Mouse (Mus musculus): ENCODE measurements around the gene Slc22a13. TPM values are rescaled to one million over a fixed set of nuclear protein-coding genes. Genes with fewer than 3 reads are reported as not detected.

The Slc22a13 gene
- polyA plus RNA-seq, 1 experiment from 2014 or later = not detected

DNA sequence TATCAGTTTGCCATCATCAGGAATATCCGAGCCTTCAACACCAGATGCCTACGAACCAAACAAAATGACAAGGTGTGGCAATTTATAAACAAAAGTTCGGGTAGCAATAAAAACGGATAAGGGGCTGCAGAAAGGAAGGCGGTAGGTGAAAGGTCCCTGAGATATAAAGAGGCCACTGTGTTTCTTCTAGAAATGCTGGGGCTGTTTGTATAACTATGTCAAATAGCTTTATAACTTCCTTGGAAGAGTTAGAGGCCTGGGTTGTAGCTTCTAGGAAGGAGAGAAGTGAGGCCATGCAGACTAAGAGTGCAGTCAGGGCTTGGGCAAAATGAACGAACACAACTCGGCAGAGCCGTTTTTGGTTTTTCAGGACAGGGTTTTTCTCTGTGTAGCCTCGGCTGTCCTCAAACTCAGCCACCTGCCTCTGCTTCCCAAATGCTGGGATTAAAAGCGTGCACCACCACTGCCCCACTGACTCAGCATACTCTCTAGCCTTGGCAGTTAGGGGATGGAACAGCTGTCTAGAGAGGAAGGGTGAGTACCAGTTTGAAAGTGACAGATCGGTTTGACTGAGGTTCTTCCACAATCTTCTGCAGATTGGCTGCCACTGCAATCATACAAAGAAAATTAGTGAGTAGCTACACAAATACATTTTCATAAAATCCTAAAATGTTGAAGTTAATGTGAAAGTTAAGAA lies 32.4 kb upstream of the Slc22a13 start:
- no peak overlapping the region for H3K4me2 ChIP-seq
- 71% methylated on average over 11 of the region's 11 CpGs for WGBS
- no peaks in the 10 kb centered on the region for H3K9me3 ChIP-seq (ENCODE audit: low read depth, low read length)
- H3K9ac ChIP-seq = no peak overlapping the region
- peaks cover 46% of the 10 kb centered on the region for H3K36me3 ChIP-seq (ENCODE audit: insufficient read depth)
- no peak overlapping the region for H3K4me3 ChIP-seq (ENCODE audit: low read depth, low read length)
- ATAC-seq (ENCODE audit: insufficient read depth) (no peak), DNase-seq (no peak)
- no peaks in the 10 kb centered on the region for H3K4me1 ChIP-seq (ENCODE audit: insufficient read depth)
- no peak overlapping the region for H3K27ac ChIP-seq (ENCODE audit: low read depth)
- H3K27me3 ChIP-seq (ENCODE audit: insufficient read depth, low read length) = no peaks in the 10 kb centered on the region
- no peak for TF ChIP-seq CTCF (IDR thresholded peaks at IDR 0.05; ENCODE audit: low read depth)

DNA sequence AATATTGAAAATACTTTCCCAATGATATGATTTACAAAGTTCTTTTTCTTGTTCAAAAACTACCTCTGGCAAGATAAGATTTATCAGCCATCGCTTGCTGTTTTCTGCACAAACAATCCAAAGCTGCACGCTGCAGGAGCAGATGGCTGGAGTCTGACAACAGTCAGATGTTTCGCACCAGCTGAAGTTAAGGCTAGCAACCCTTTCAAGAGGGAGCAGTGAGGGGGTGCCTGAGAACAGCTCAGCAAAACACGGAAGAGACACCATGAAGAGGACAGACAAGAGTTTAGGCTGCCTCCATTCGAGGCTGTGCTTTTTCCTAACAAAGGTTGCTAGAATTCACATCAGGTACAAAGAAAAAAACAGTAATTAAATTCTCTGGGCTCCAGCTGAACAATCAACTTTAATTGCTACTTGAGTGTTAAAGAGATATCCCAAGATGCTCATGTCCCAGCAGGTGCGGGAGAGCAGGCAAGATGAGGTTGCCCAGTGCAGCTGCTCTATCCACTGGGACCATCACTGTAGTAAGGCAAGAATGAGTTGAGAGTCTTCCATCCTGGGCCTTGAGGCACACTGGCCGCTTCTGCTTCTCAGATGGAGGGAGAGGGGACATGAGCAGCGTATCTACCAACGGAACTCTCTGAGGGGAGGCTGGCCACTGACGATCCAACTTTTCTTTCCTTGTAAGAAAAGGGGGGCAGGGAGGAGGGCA lies 31.5 kb upstream of the Slc22a13 start:
- Histone ChIP-seq H3K4me3 (ENCODE audit: low read depth, low read length) (no peak overlapping the region), H3K4me2 (no peak overlapping the region), H3K9ac (no peak overlapping the region), H3K27ac (ENCODE audit: low read depth) (no peak overlapping the region), H3K4me1 (ENCODE audit: insufficient read depth) (no peaks in the 10 kb centered on the region), H3K36me3 (ENCODE audit: insufficient read depth) (peaks cover 46% of the 10 kb centered on the region; the same call in 1 of the 2 replicates), H3K27me3 (ENCODE audit: insufficient read depth, low read length) (no peaks in the 10 kb centered on the region), H3K9me3 (ENCODE audit: low read depth, low read length) (no peaks in the 10 kb centered on the region)
- DNase-seq (no peak), ATAC-seq (ENCODE audit: insufficient read depth) (no peak)
- 83% methylated on average over 10 of the region's 10 CpGs for WGBS
- no peak for TF ChIP-seq CTCF (IDR thresholded peaks at IDR 0.05; ENCODE audit: low read depth)

DNA sequence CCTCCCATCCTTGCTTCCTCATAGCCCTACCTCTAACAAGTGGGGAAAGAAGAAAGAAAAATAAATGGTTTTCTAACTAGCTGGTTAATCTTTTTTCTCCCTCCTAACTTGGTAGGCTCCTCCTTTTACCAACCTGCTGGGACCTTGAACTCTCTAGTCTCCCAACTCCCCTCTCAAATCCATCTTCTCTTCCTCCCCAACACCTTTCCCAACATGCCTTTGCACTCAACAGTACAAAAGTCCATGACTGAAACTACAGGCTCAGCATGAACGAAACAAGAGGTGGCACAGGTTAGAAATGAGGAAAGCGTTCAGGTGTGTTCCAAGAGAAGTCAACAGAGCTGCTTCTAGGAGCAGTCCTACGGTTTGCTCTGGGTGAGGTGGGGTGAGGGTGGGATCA lies 30.4 kb upstream of the Slc22a13 start:
- no peak for ATAC-seq (ENCODE audit: insufficient read depth)
- Histone ChIP-seq H3K27me3 (ENCODE audit: insufficient read depth, low read length) (no peaks in the 10 kb centered on the region), H3K36me3 (ENCODE audit: insufficient read depth) (peaks cover 40% of the 10 kb centered on the region; the same call in 1 of the 2 replicates), H3K4me1 (ENCODE audit: insufficient read depth) (no peaks in the 10 kb centered on the region), H3K9ac (no peak overlapping the region), H3K4me3 (ENCODE audit: low read depth, low read length) (no peak overlapping the region), H3K9me3 (ENCODE audit: low read depth, low read length) (no peaks in the 10 kb centered on the region), H3K4me2 (no peak overlapping the region), H3K27ac (ENCODE audit: low read depth) (no peak overlapping the region)
- over 99% methylated on average over 3 of the region's 3 CpGs for WGBS
- TF ChIP-seq CTCF (IDR thresholded peaks at IDR 0.05; ENCODE audit: low read depth) = no peak
- DNase-seq = no peak

DNA sequence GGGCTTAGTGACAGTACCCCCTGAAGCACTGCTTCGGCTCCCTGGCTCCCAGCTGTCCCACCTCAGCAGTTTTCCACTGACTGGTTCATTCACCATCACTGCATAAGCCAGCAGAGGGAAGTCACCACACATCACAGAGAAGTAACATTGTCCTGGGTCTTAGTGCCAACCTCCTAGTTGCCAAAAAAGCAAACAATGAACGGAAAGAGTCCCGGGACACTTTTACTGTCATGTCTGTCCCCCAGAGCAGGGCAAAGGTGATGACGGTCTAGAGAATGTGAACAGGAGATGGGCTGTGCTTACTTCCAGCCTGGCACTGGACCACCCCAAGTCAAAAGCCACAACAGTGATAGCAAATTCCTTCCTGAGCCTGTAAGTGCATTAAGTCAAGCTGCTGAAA lies 29.9 kb upstream of the Slc22a13 start:
- Histone ChIP-seq H3K9me3 (ENCODE audit: low read depth, low read length) (no peaks in the 10 kb centered on the region), H3K36me3 (ENCODE audit: insufficient read depth) (peaks cover 36% of the 10 kb centered on the region; the same call in 1 of the 2 replicates), H3K4me3 (ENCODE audit: low read depth, low read length) (no peak overlapping the region), H3K9ac (no peak overlapping the region), H3K4me1 (ENCODE audit: insufficient read depth) (no peaks in the 10 kb centered on the region), H3K27ac (ENCODE audit: low read depth) (no peak overlapping the region), H3K27me3 (ENCODE audit: insufficient read depth, low read length) (no peaks in the 10 kb centered on the region), H3K4me2 (no peak overlapping the region)
- WGBS = 77% methylated on average over 4 of the region's 4 CpGs
- TF ChIP-seq CTCF (IDR thresholded peaks at IDR 0.05; ENCODE audit: low read depth) = no peak
- DNase-seq = no peak
- ATAC-seq (ENCODE audit: insufficient read depth) = no peak

DNA sequence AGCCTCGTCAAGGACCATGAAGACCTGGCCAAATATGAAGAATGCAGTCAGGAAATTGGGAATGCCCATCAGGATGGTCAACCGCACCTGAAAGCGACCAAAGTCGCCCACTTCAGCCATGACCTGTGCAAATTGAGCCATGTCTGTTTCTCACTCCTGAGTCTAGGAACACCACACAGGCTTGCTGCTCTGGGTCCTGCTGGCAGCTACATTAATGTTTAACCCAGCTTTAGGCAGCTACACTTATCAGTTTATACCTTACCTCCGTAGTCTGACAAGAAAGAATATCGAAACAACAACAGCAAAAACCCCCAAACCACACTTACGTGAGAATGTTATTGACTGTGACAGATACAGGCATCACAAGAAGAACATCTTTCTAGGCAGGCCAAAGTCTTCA lies 22.7 kb upstream of the Slc22a13 start:
- WGBS = 78% methylated on average over 7 of the region's 7 CpGs
- ATAC-seq (ENCODE audit: insufficient read depth) (no peak), DNase-seq (no peak)
- no peaks in the 10 kb centered on the region for H3K36me3 ChIP-seq (ENCODE audit: insufficient read depth)
- no peaks in the 10 kb centered on the region for H3K9me3 ChIP-seq (ENCODE audit: low read depth, low read length)
- H3K9ac ChIP-seq = no peak overlapping the region
- no peaks in the 10 kb centered on the region for H3K4me1 ChIP-seq (ENCODE audit: insufficient read depth)
- H3K27me3 ChIP-seq (ENCODE audit: insufficient read depth, low read length) = no peaks in the 10 kb centered on the region
- no peak for TF ChIP-seq CTCF (IDR thresholded peaks at IDR 0.05; ENCODE audit: low read depth)
- no peak overlapping the region for H3K27ac ChIP-seq (ENCODE audit: low read depth)
- H3K4me2 ChIP-seq = no peak overlapping the region
- H3K4me3 ChIP-seq (ENCODE audit: low read depth, low read length) = no peak overlapping the region

DNA sequence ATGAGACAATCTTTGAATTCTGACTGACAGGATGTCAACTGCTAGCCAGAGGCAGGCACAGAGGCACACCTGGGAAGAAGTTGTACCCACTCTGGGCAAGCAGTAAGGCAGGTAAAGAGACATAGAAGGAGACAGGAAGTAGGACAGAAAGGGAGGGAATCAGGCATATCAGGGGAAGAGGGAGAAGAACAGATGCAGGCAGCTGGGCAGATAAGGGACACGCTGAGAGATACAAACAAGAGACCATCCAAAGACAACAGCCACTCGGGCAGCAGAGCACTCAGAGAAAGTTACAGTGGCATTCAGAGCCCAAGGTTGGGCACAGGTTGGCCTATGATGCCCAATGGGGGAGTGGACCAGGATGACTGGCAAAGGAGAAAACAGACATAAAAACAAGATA lies 21.9 kb upstream of the Slc22a13 start:
- Histone ChIP-seq H3K9ac (no peak overlapping the region), H3K36me3 (ENCODE audit: insufficient read depth) (no peaks in the 10 kb centered on the region), H3K27me3 (ENCODE audit: insufficient read depth, low read length) (no peaks in the 10 kb centered on the region), H3K4me3 (ENCODE audit: low read depth, low read length) (no peak overlapping the region), H3K4me1 (ENCODE audit: insufficient read depth) (no peaks in the 10 kb centered on the region), H3K27ac (ENCODE audit: low read depth) (no peak overlapping the region), H3K9me3 (ENCODE audit: low read depth, low read length) (no peaks in the 10 kb centered on the region), H3K4me2 (no peak overlapping the region)
- no peak for TF ChIP-seq CTCF (IDR thresholded peaks at IDR 0.05; ENCODE audit: low read depth)
- ATAC-seq (ENCODE audit: insufficient read depth) (no peak), DNase-seq (no peak)
- 47% methylated on average over 2 of the region's 2 CpGs for WGBS

DNA sequence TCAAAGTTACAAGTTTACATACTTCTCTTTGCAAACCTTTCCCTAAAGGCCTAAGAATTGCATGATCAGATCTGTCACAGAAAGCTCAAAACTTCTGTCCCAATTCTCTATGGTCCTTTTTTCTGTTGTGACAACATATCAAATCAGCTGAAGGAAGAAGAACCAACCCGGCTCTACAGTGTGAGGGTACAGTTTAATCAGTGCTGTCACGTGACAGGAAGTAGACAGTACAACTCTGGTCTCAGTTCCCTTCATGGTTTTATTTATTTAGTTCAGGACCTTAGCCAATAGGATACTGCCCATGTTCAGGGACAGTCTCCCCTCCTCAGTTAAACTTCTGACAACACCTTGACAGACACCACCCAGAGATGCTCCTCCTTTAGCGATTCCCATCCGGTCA lies 11.4 kb upstream of the Slc22a13 start:
- H3K27me3 ChIP-seq (ENCODE audit: insufficient read depth, low read length) = no peaks in the 10 kb centered on the region
- no peak overlapping the region for H3K27ac ChIP-seq (ENCODE audit: low read depth)
- TF ChIP-seq CTCF (IDR thresholded peaks at IDR 0.05; ENCODE audit: low read depth) = no peak

More for the DNA sequence above, 11.4 kb upstream of the Slc22a13 start:
- Histone ChIP-seq H3K36me3 (ENCODE audit: insufficient read depth) (no peaks in the 10 kb centered on the region), H3K9ac (no peak overlapping the region), H3K4me3 (ENCODE audit: low read depth, low read length) (no peak overlapping the region), H3K4me2 (no peak overlapping the region), H3K9me3 (ENCODE audit: low read depth, low read length) (no peaks in the 10 kb centered on the region; the same call in 1 of the 2 replicates), H3K4me1 (ENCODE audit: insufficient read depth) (no peaks in the 10 kb centered on the region)
- ATAC-seq (ENCODE audit: insufficient read depth) (no peak), DNase-seq (no peak)
- 74% methylated on average over 4 of the region's 4 CpGs for WGBS

All from lung, embryonic 14.5 days (tissue).